Mouse (Mus musculus) liver, embryonic 12.5 days (tissue): ENCODE data around the gene Gm17581. TPM values are rescaled to one million over a fixed set of nuclear protein-coding genes. Genes with fewer than 3 reads are reported as not detected.
A peak's percentile ranks its signal among the peaks of the same experiment; 100 is the strongest.

Experiments
- ATAC-seq: fragments of 200-750 bp; cut with Nextera tagmentation; 2 replicates; pipeline ENCODE4 v1.8.0; 2017; ENCODE audit warnings: moderate number of reproducible peaks, mild to moderate bottlenecking, moderate library complexity
- H3K27ac ChIP-seq: fragments of 300-500 bp; sonication (generic); 2 replicates; pipeline ENCODE4 v1.5.1; 2016; ENCODE audit warnings: mild to moderate bottlenecking
- H3K27me3 ChIP-seq: fragments of 300-500 bp; sonication (generic); replicated peaks from 2 replicates; pipeline ENCODE4 v1.6.1; 2016; ENCODE audit warnings: mild to moderate bottlenecking, moderate library complexity
- H3K36me3 ChIP-seq: fragments of 300-500 bp; sonication (generic); 2 replicates; pipeline ENCODE4 v1.6.1; 2016; ENCODE audit warnings: mild to moderate bottlenecking, moderate library complexity
- H3K4me1 ChIP-seq: fragments of 300-500 bp; sonication (generic); 2 replicates; pipeline ENCODE4 v1.6.1; 2016
- H3K4me2 ChIP-seq: fragments of 300-500 bp; sonication (generic); 2 replicates; pipeline ENCODE4 v1.6.1; 2016; ENCODE audit warnings: mild to moderate bottlenecking, moderate library complexity
- H3K4me3 ChIP-seq: fragments of 300-500 bp; sonication (generic); 2 replicates; pipeline ENCODE4 v1.5.1; 2016; ENCODE audit warnings: mild to moderate bottlenecking, moderate library complexity
- H3K9ac ChIP-seq: fragments of 300-500 bp; sonication (generic); 2 replicates; pipeline ENCODE4 v1.6.1; 2016; ENCODE audit warnings: mild to moderate bottlenecking, moderate library complexity
- H3K9me3 ChIP-seq: fragments of 300-500 bp; sonication (generic); replicated peaks from 2 replicates; pipeline ENCODE4 v1.6.1; 2016; ENCODE audit warnings: mild to moderate bottlenecking, moderate library complexity
- WGBS: fragments of 180-500 bp; shearing (Covaris S2); methylation state at CpG from one replicate; pipeline ENCODE4 v1.1.7; 2016; ENCODE audit not compliant: insufficient replicate concordance; 5-methylcytosine and 5-hydroxymethylcytosine counted together
- polyA plus RNA-seq: library from polyadenylated mRNA; unstranded; fragments of >200 nt; fragmentation: Nextera tagmentation; extraction: Ambion mirVana; gene quantifications from 2 replicates; pipeline ENCODE4 v1.2.1, GENCODE M21; 2016

Gm17581 gene
- polyA plus RNA-seq, 1 experiment from 2014 or later, result not detected

GRCm38 (mm10) chr2:155729158-155729645, 6.5 kb downstream of the Gm17581 start, which contains the start of gene Edem2:
Gene Edem2 (minus strand): TSS chr2:155729475.
- peak within 1 kb of the TSS; percentile 90 for H3K4me2 ChIP-seq
- H3K9ac ChIP-seq, result peak within 1 kb of the TSS; percentile 82
- H3K27me3 ChIP-seq, result peaks cover under 1% of the 10 kb centered on the region
- ATAC-seq, result peak; percentile 93
- peaks cover 3% of the 10 kb centered on the region; the same call in 1 of the 2 replicates for H3K36me3 ChIP-seq
- H3K27ac ChIP-seq, result peak within 1 kb of the TSS; percentile 23
- peaks cover 22% of the 10 kb centered on the region for H3K4me1 ChIP-seq
- peak within 1 kb of the TSS; percentile 81 for H3K4me3 ChIP-seq
- 0% methylated on average over 33 of the region's 33 CpGs for WGBS
- no peaks in the 10 kb centered on the region for H3K9me3 ChIP-seq

GRCm38 (mm10) chr2:155728742-155729141, 6.9 kb downstream of the Gm17581 start:
- Histone ChIP-seq H3K4me1 (peaks cover 22% of the 10 kb centered on the region), H3K4me2 (peak overlapping the region; percentile 90), H3K9me3 (no peaks in the 10 kb centered on the region), H3K36me3 (peaks cover 3% of the 10 kb centered on the region; the same call in 1 of the 2 replicates), H3K27ac (peak overlapping the region; percentile 23), H3K27me3 (no peaks in the 10 kb centered on the region; the same call in 1 of the 2 replicates), H3K9ac (peak overlapping the region; percentile 82), H3K4me3 (peak overlapping the region; percentile 81)
- ATAC-seq, result peak; percentile 11; the same call in 1 of the 2 replicates
- WGBS, result 5% methylated on average over 15 of the region's 15 CpGs

GRCm38 (mm10) chr2:155727764-155728395, 7.8 kb downstream of the Gm17581 start:
- H3K4me2 ChIP-seq, result peak overlapping the region; percentile 90; the same call in 1 of the 2 replicates

GRCm38 (mm10) chr2:155726302-155726701, 9.4 kb downstream of the Gm17581 start:
- Histone ChIP-seq H3K27ac (no peak overlapping the region), H3K4me1 (peaks cover 22% of the 10 kb centered on the region), H3K36me3 (peaks cover 10% of the 10 kb centered on the region), H3K4me2 (no peak overlapping the region), H3K4me3 (no peak overlapping the region), H3K9ac (no peak overlapping the region), H3K27me3 (no peaks in the 10 kb centered on the region), H3K9me3 (no peaks in the 10 kb centered on the region)
- 67% methylated on average over 7 of the region's 7 CpGs for WGBS
- ATAC-seq, result no peak

More at GRCm38 (mm10) chr2:155727764-155728395, 7.8 kb downstream of the Gm17581 start:
- WGBS, result 72% methylated on average over 7 of the region's 7 CpGs
- Histone ChIP-seq H3K27me3 (no peaks in the 10 kb centered on the region), H3K36me3 (peaks cover 3% of the 10 kb centered on the region; the same call in 1 of the 2 replicates), H3K4me1 (peaks cover 22% of the 10 kb centered on the region), H3K9me3 (no peaks in the 10 kb centered on the region), H3K4me3 (no peak overlapping the region), H3K9ac (no peak overlapping the region), H3K27ac (no peak overlapping the region)
- no peak for ATAC-seq

- Histone ChIP-seq H3K36me3 (peaks cover 11% of the 10 kb centered on the region), H3K27me3 (no peaks in the 10 kb centered on the region), H3K4me3 (no peak overlapping the region), H3K9ac (no peak overlapping the region), H3K4me2 (no peak overlapping the region), H3K4me1 (peaks cover 17% of the 10 kb centered on the region), H3K27ac (no peak overlapping the region), H3K9me3 (no peaks in the 10 kb centered on the region)
- 59% methylated on average over 6 of the region's 6 CpGs for WGBS
- no peak for ATAC-seq
These were observed 11.1 kb downstream of the Gm17581 start for GRCm38 (mm10) chr2:155724526-155724925.

- no peaks in the 10 kb centered on the region for H3K27me3 ChIP-seq
- H3K9me3 ChIP-seq, result no peaks in the 10 kb centered on the region
- peaks cover 14% of the 10 kb centered on the region for H3K36me3 ChIP-seq
- peaks cover 15% of the 10 kb centered on the region for H3K4me1 ChIP-seq
- no peak overlapping the region for H3K9ac ChIP-seq
- ATAC-seq, result no peak
- no peak overlapping the region for H3K4me2 ChIP-seq
- WGBS, result 48% methylated on average over 5 of the region's 5 CpGs
- no peak overlapping the region for H3K27ac ChIP-seq
- H3K4me3 ChIP-seq, result no peak overlapping the region
These were observed 11.6 kb downstream of the Gm17581 start for GRCm38 (mm10) chr2:155724036-155724435.

- WGBS, result 64% methylated on average over 5 of the region's 5 CpGs
- no peaks in the 10 kb centered on the region for H3K4me1 ChIP-seq
- H3K9me3 ChIP-seq, result no peaks in the 10 kb centered on the region
- no peak for ATAC-seq
- H3K4me3 ChIP-seq, result no peak overlapping the region
- H3K27ac ChIP-seq, result no peak overlapping the region
- peaks cover 34% of the 10 kb centered on the region for H3K36me3 ChIP-seq
- H3K27me3 ChIP-seq, result no peaks in the 10 kb centered on the region
- H3K4me2 ChIP-seq, result no peak overlapping the region
- H3K9ac ChIP-seq, result no peak overlapping the region
These were observed 15.1 kb downstream of the Gm17581 start for GRCm38 (mm10) chr2:155720585-155720984.

- peaks cover 61% of the 10 kb centered on the region for H3K36me3 ChIP-seq
- H3K27me3 ChIP-seq, result no peaks in the 10 kb centered on the region
- WGBS, result 81% methylated on average over 12 of the region's 12 CpGs
- H3K4me3 ChIP-seq, result no peak overlapping the region
- H3K27ac ChIP-seq, result no peak overlapping the region
- H3K4me1 ChIP-seq, result no peaks in the 10 kb centered on the region
- H3K9ac ChIP-seq, result no peak overlapping the region
- H3K9me3 ChIP-seq, result no peaks in the 10 kb centered on the region
- no peak overlapping the region for H3K4me2 ChIP-seq
- ATAC-seq, result no peak
These were observed 18.3 kb downstream of the Gm17581 start for GRCm38 (mm10) chr2:155717082-155717990.

GRCm38 (mm10) chr2:155710557-155710956, 25.1 kb downstream of the Gm17581 start:
- Histone ChIP-seq H3K9ac (no peak overlapping the region), H3K4me2 (no peak overlapping the region), H3K4me3 (no peak overlapping the region), H3K27ac (no peak overlapping the region), H3K9me3 (no peaks in the 10 kb centered on the region), H3K27me3 (no peaks in the 10 kb centered on the region), H3K4me1 (no peaks in the 10 kb centered on the region), H3K36me3 (peaks cover 74% of the 10 kb centered on the region)
- 61% methylated on average over 11 of the region's 11 CpGs for WGBS
- no peak for ATAC-seq

- no peaks in the 10 kb centered on the region for H3K9me3 ChIP-seq
- ATAC-seq, result no peak
- 77% methylated on average over 4 of the region's 4 CpGs for WGBS
- no peak overlapping the region for H3K4me3 ChIP-seq
- no peaks in the 10 kb centered on the region for H3K27me3 ChIP-seq
- no peak overlapping the region for H3K4me2 ChIP-seq
- no peaks in the 10 kb centered on the region for H3K4me1 ChIP-seq
- H3K9ac ChIP-seq, result no peak overlapping the region
- peaks cover 53% of the 10 kb centered on the region for H3K36me3 ChIP-seq
- H3K27ac ChIP-seq, result no peak overlapping the region
These were observed 28.4 kb downstream of the Gm17581 start for GRCm38 (mm10) chr2:155707251-155707650.

GRCm38 (mm10) chr2:155703630-155704029, 32.0 kb downstream of the Gm17581 start:
- Histone ChIP-seq H3K9me3 (no peaks in the 10 kb centered on the region), H3K4me2 (no peak overlapping the region), H3K9ac (no peak overlapping the region), H3K4me3 (no peak overlapping the region), H3K36me3 (peaks cover 36% of the 10 kb centered on the region), H3K27me3 (no peaks in the 10 kb centered on the region), H3K4me1 (no peaks in the 10 kb centered on the region), H3K27ac (no peak overlapping the region)
- WGBS, result 74% methylated on average over 4 of the region's 4 CpGs
- no peak for ATAC-seq
